Mouse (Mus musculus): ENCODE measurements around the gene Xrcc2. TPM values are rescaled to one million over a fixed set of nuclear protein-coding genes. Genes with fewer than 3 reads are reported as not detected.

The Xrcc2 gene
- polyA plus RNA-seq (2014; fragmentation: Illumina TruSeq; extraction: RNeasy Lipid Tissue Mini Kit (QIAGEN cat#74804); ENCODE audit: low read depth, low replicate concordance), result 5.9 TPM

DNA sequence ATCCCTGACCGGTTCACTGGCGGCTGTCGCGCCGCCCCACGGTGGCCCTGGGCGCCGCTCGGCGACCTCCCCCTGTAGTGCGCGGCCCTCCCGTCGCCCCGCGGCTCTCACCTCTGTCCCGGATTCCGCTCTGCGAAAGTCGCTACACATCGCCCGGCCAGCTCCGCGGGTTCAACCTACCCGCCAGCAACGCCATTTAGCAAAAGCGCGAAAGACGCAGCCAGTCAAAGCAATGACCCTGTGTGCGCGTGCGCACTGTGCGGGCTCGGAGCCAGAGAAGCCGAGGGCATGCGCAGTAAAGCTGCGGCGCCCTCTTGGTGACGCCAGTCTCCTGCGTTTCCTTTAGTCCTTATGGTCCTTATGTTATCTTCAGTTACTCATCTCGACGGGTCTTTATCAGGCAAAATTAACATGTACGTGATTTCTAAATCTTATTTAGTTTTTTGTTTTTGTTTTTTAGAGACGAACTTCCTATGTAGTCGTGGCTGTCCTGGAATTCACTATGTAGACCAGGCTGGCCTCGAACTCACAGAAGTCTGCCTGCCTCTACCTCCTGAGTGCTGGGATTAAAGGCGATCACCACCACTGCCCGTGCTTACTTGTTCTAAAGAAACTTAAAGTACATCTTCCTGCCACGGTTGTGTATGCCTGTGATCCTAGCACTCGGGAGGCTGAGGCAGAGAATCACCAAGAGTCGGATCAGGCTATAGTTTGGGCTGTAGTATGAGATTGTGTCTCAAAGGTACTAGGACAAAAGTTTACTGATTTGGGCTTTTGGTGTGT is at the start of gene Xrcc2:
TSS of gene Xrcc2 (minus strand) at position 259 of the 783 bp plus-strand sequence.

Other genes starting within 250 kb of the Xrcc2 start
- 20.8 TPM for gene Kmt2c, start 207.0 kb downstream of the Xrcc2 start, polyA plus RNA-seq (2014; fragmentation: Illumina TruSeq; extraction: RNeasy Lipid Tissue Mini Kit (QIAGEN cat#74804); ENCODE audit: low read depth, low replicate concordance)
- gene Cct8l1, start 189.8 kb downstream of the Xrcc2 start, polyA plus RNA-seq (2014; fragmentation: Illumina TruSeq; extraction: RNeasy Lipid Tissue Mini Kit (QIAGEN cat#74804); ENCODE audit: low read depth, low replicate concordance), result 0.24 TPM
- 57.0 TPM for gene Actr3b, start 54.2 kb upstream of the Xrcc2 start, polyA plus RNA-seq (2014; fragmentation: Illumina TruSeq; extraction: RNeasy Lipid Tissue Mini Kit (QIAGEN cat#74804); ENCODE audit: low read depth, low replicate concordance)
- not detected for gene Gm21663, start 236.6 kb upstream of the Xrcc2 start, polyA plus RNA-seq (2014; fragmentation: Illumina TruSeq; extraction: RNeasy Lipid Tissue Mini Kit (QIAGEN cat#74804); ENCODE audit: low read depth, low replicate concordance)
- not detected for gene Gm21671, start 248.6 kb upstream of the Xrcc2 start, polyA plus RNA-seq (2014; fragmentation: Illumina TruSeq; extraction: RNeasy Lipid Tissue Mini Kit (QIAGEN cat#74804); ENCODE audit: low read depth, low replicate concordance)